Mouse (Mus musculus) cortical plate, adult 2 months (tissue): ENCODE results near the gene Iffo2.

Source experiments
- CTCF ChIP-seq: fragments of 200-500 bp; IDR thresholded peaks from 2 replicates; pipeline ENCODE4 v1.5.1; 2011; ENCODE audit warnings: mild to moderate bottlenecking, control low read depth, low read length; ENCODE audit not compliant: insufficient read depth; ENCODE audit errors: extremely low read depth
- POLR2A ChIP-seq: fragments of 200-500 bp; IDR thresholded peaks from 2 replicates; pipeline ENCODE4 v1.6.1; 2011; ENCODE audit warnings: mild to moderate bottlenecking, low read length, control low read depth; ENCODE audit not compliant: insufficient read depth; ENCODE audit errors: extremely low read depth

DNA sequence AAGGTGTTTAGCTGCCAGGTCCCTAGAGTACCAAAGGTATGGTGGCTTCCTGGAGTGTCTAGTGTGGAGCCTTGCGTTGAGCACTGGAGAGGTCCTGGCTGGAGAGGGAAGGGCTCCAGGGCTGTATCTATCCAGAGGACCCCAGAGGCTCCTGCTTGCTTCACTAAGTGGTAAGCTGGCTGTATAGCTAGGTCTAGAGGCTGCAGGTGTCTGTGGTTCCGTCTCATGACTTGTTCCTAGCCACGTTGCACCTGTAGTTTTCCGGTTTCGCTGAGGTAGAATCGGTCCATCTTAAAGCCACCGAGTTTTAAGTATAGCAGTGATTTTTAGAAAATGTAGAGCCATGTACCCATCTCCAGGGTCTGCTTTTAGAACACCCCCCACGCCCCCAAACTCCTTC lies 48.0 kb downstream of the Iffo2 start:
- TF ChIP-seq CTCF (no peak), POLR2A (no peak)
